Mouse (Mus musculus): Measurements from ENCODE around the gene Dock1.

Gene Dock1

GRCm38 (mm10) chr7:134941891-134942290, 271.4 kb downstream of the Dock1 start:
- DNase-seq (ENCODE audit: extremely low read depth, insufficient read length, low spot score): no peak

GRCm38 (mm10) chr7:134943063-134943462, 272.6 kb downstream of the Dock1 start:
- DNase-seq (ENCODE audit: extremely low read depth, insufficient read length, low spot score): no peak

- DNase-seq (ENCODE audit: extremely low read depth, insufficient read length, low spot score): no peak
Measured at GRCm38 (mm10) chr7:134943701-134944100, 273.2 kb downstream of the Dock1 start.

- no peak for DNase-seq (ENCODE audit: extremely low read depth, insufficient read length, low spot score)
Measured at GRCm38 (mm10) chr7:134945925-134946716, 275.7 kb downstream of the Dock1 start.

GRCm38 (mm10) chr7:134959086-134959485, 288.6 kb downstream of the Dock1 start:
- no peak for DNase-seq (ENCODE audit: extremely low read depth, insufficient read length, low spot score)

GRCm38 (mm10) chr7:134960871-134961270, 290.4 kb downstream of the Dock1 start:
- DNase-seq (ENCODE audit: extremely low read depth, insufficient read length, low spot score): no peak

GRCm38 (mm10) chr7:134961608-134962007, 291.2 kb downstream of the Dock1 start:
- no peak for DNase-seq (ENCODE audit: extremely low read depth, insufficient read length, low spot score)

GRCm38 (mm10) chr7:134990244-134990643, 319.8 kb downstream of the Dock1 start:
- no peak for DNase-seq (ENCODE audit: extremely low read depth, insufficient read length, low spot score)

GRCm38 (mm10) chr7:134990911-134991310, 320.5 kb downstream of the Dock1 start:
- no peak for DNase-seq (ENCODE audit: extremely low read depth, insufficient read length, low spot score)

GRCm38 (mm10) chr7:134994983-134995382, 324.5 kb downstream of the Dock1 start:
- DNase-seq (ENCODE audit: extremely low read depth, insufficient read length, low spot score): no peak

GRCm38 (mm10) chr7:135002216-135002615, 331.8 kb downstream of the Dock1 start:
- no peak for DNase-seq (ENCODE audit: extremely low read depth, insufficient read length, low spot score)

- DNase-seq (ENCODE audit: extremely low read depth, insufficient read length, low spot score): no peak
Measured at GRCm38 (mm10) chr7:135002891-135003290, 332.4 kb downstream of the Dock1 start.

GRCm38 (mm10) chr7:135005964-135006560, 335.6 kb downstream of the Dock1 start:
- DNase-seq (ENCODE audit: extremely low read depth, insufficient read length, low spot score): no peak

- DNase-seq (ENCODE audit: extremely low read depth, insufficient read length, low spot score): no peak
Measured at GRCm38 (mm10) chr7:135008021-135008420, 337.6 kb downstream of the Dock1 start.

GRCm38 (mm10) chr7:135010997-135011396, 340.5 kb downstream of the Dock1 start:
- DNase-seq (ENCODE audit: extremely low read depth, insufficient read length, low spot score): no peak

- no peak for DNase-seq (ENCODE audit: extremely low read depth, insufficient read length, low spot score)
Measured at GRCm38 (mm10) chr7:135017531-135017930, 347.1 kb downstream of the Dock1 start.

- DNase-seq (ENCODE audit: extremely low read depth, insufficient read length, low spot score): no peak
Measured at GRCm38 (mm10) chr7:135020762-135021161, 350.3 kb downstream of the Dock1 start.

- no peak for DNase-seq (ENCODE audit: extremely low read depth, insufficient read length, low spot score)
Measured at GRCm38 (mm10) chr7:135021544-135022100, 351.2 kb downstream of the Dock1 start.

- no peak for DNase-seq (ENCODE audit: extremely low read depth, insufficient read length, low spot score)
Measured at GRCm38 (mm10) chr7:135024531-135024930, 354.1 kb downstream of the Dock1 start.

- no peak for DNase-seq (ENCODE audit: extremely low read depth, insufficient read length, low spot score)
Measured at GRCm38 (mm10) chr7:135028716-135029115, 358.3 kb downstream of the Dock1 start.

- no peak for DNase-seq (ENCODE audit: extremely low read depth, insufficient read length, low spot score)
Measured at GRCm38 (mm10) chr7:135029136-135029535, 358.7 kb downstream of the Dock1 start.

- no peak for DNase-seq (ENCODE audit: extremely low read depth, insufficient read length, low spot score)
Measured at GRCm38 (mm10) chr7:135031466-135031865, 361.0 kb downstream of the Dock1 start.
